Mouse (Mus musculus) kidney, postnatal 36 days (tissue): ENCODE results near the gene Mrpl11.
A peak's percentile ranks its signal among the peaks of the same experiment; 100 is the strongest.
"Not testable (repeated sequence)": the region's sequence is repeated elsewhere in the genome, so short reads cannot be mapped to it uniquely, and the experiment has no call there.

Experiments
- DNase-seq, 2 experiments: peaks; one replicate each; pipeline ENCODE4 v3.0.0; 2021 to 2022; ENCODE audit warnings: mixed read lengths in 2 of 2

Mrpl11 gene

GRCm38 (mm10) chr19:4961928-4962601 is at the start of gene Mrpl11:
Gene Mrpl11 (plus strand): TSS chr19:4962147.
- peak; percentile 94 to 95 for DNase-seq

GRCm38 (mm10) chr19:4915924-4916603 is 45.9 kb upstream of the Mrpl11 start:
- no peak for DNase-seq

- no peak for DNase-seq
Observed at GRCm38 (mm10) chr19:4916827-4917226, 45.1 kb upstream of the Mrpl11 start.

- no peak for DNase-seq
Observed at GRCm38 (mm10) chr19:4919652-4920051, 42.3 kb upstream of the Mrpl11 start.

GRCm38 (mm10) chr19:4925121-4925860 is 36.7 kb upstream of the Mrpl11 start:
- no peak for DNase-seq

- DNase-seq = peak; percentile 99 to 100
Observed at GRCm38 (mm10) chr19:4927904-4928531, 33.9 kb upstream of the Mrpl11 start, which contains the start of gene Dpp3. Gene Dpp3 (minus strand): TSS chr19:4928287.

- no peak for DNase-seq
Observed at GRCm38 (mm10) chr19:4928781-4929180, 33.2 kb upstream of the Mrpl11 start.

- no peak for DNase-seq
Observed at GRCm38 (mm10) chr19:4936896-4937295, 25.1 kb upstream of the Mrpl11 start.

- DNase-seq = no peak
Observed at GRCm38 (mm10) chr19:4937444-4938310, 24.3 kb upstream of the Mrpl11 start.

GRCm38 (mm10) chr19:4942551-4943252 is 19.2 kb upstream of the Mrpl11 start, which contains the start of gene Peli3:
Gene Peli3 (minus strand): TSS chr19:4943127.
- DNase-seq = peak; percentile 77 to 91

GRCm38 (mm10) chr19:4943253-4943588 is 18.7 kb upstream of the Mrpl11 start:
- DNase-seq = no peak

- no peak for DNase-seq
Observed at GRCm38 (mm10) chr19:4945540-4945939, 16.4 kb upstream of the Mrpl11 start.

GRCm38 (mm10) chr19:4948641-4949040 is 13.3 kb upstream of the Mrpl11 start:
- not testable (repeated sequence) for DNase-seq

GRCm38 (mm10) chr19:4968236-4968635 is 6.3 kb downstream of the Mrpl11 start:
- DNase-seq = peak in 1 of 2 experiments; percentile 10

GRCm38 (mm10) chr19:4981767-4982166 is 19.8 kb downstream of the Mrpl11 start:
- peak; percentile 36 to 60 for DNase-seq

GRCm38 (mm10) chr19:4989013-4989412 is 27.1 kb downstream of the Mrpl11 start:
- DNase-seq = peak; percentile 81 to 97

- no peak for DNase-seq
Observed at GRCm38 (mm10) chr19:4989434-4990255, 27.7 kb downstream of the Mrpl11 start.

GRCm38 (mm10) chr19:4990256-4990625 is 28.3 kb downstream of the Mrpl11 start, which contains the start of gene Npas4:
Gene Npas4 (minus strand): TSS chr19:4990316.
- no peak for DNase-seq

GRCm38 (mm10) chr19:4990716-4991115 is 28.8 kb downstream of the Mrpl11 start:
- no peak for DNase-seq

GRCm38 (mm10) chr19:4992371-4992770 is 30.4 kb downstream of the Mrpl11 start:
- DNase-seq = peak in 1 of 2 experiments; percentile 7
